Mouse (Mus musculus): ENCODE measurements around the gene Usp36.

DNA sequence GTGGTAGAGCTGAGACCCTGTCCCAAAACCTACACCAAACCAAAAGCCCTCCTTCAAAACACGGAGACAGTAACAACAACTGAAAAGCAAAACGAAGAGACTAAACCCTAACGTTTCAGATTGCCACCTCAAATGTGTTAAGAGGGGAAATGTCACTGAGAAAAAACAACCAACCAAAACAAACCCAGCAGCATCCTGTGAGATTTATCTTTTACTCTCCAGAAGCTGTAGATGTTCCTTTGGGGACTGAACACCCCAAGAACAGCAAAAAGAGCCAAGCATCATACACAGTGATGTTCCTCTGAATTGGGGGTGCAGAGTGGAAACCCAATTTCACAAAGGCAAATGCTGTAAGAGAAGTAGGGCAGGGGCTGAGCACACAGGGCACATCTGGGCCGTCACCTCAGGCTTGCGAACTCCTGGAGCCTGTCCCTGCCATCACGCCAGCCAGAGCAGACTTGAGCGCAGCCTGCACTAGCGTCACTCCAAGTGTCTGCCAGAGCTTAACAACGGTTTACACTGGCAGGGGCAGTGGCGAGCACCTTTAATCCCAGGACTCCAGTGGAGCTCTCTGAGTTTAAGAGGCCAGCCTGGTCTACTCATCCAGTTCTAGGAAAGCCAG, 23.9 kb downstream of the Usp36 start:
- no peak for TF ChIP-seq POLR2A (IDR thresholded peaks at IDR 0.05; ENCODE audit: low read depth, low read length)
- no peak for TF ChIP-seq CTCF (IDR thresholded peaks at IDR 0.05; ENCODE audit: extremely low read depth, insufficient read length, insufficient replicate concordance, low read depth, low read length)

Measured in small intestine, adult 2 months (tissue).